In genomic region chr5:16425302-16425701, GRCm38 (mm10) we compare ENCODE assay signal across 18 mouse cellular contexts.
A peak's percentile ranks its signal among the peaks of the same experiment; 100 is the strongest.
DNase-seq lines count a peak whose midpoint lies in the region; TF ChIP-seq lines count a peak whose summit lies in the region.
"Had no signal": no experiment of that assay in that cellular context is flagged by ENCODE, and none has a peak within 500 bp of the region (broad histone marks: within the 10 kb centered on the region; RNA-seq: fewer than 3 reads in every experiment).

No protein-coding gene starts in this region.

- in situ Hi-C loops in ES-E14 (cut with MboI; ENCODE audit: low sequenced_read_pairs in 2 of 2, unreplicated experiment in 2 of 2), result no loop called here

- no peaks in the 10 kb centered on the region for H3K27me3 ChIP-seq in ES-Bruce4 (ENCODE audit: control insufficient read depth, insufficient read depth, low read length, poor library complexity, severe bottlenecking)
- H3K27me3 ChIP-seq in forebrain, embryonic 10.5 days (ENCODE audit: poor library complexity, severe bottlenecking), result no peaks in the 10 kb centered on the region
- H3K27me3 ChIP-seq: CH12.LX; embryonic facial prominence, embryonic 12.5 days; forebrain, embryonic 12.5 days had no signal

- H3K9me3 ChIP-seq in ES-Bruce4 (replicated peaks; ENCODE audit: control insufficient read depth, insufficient read depth, low read length, poor library complexity, severe bottlenecking) (no peaks in the 10 kb centered on the region), ES-E14 (ENCODE audit: control insufficient read depth, insufficient read depth, low read depth, low read length) (no peaks in the 10 kb centered on the region)
- no peaks in the 10 kb centered on the region for H3K9me3 ChIP-seq in forebrain, embryonic 10.5 days
- H3K9me3 ChIP-seq: embryonic facial prominence, embryonic 10.5 days; embryonic facial prominence, embryonic 12.5 days; forebrain, embryonic 12.5 days had no signal

- DNase-seq in ES-E14 (ENCODE audit: low read depth, low spot score), result peak; percentile 67
- DNase-seq in ZHBTc4 (ENCODE audit: low read depth, low spot score), result peak; percentile 81
- no peak for DNase-seq in left cerebral cortex, postnatal 10 days (ENCODE audit: extremely low spot score in 1 of 2, low spot score in 2 of 2)
- no peak for DNase-seq in forebrain, embryonic 10.5 days (ENCODE audit: extremely low spot score, low spot score)
- DNase-seq: adrenal gland, adult 8-10 months; adrenal gland, postnatal 14 days; adrenal gland, postnatal 36 days; B cell, adult 2 months; cerebellum, adult 11-12 months; cerebellum, adult 2 months; cerebellum, adult 9-10 months; cerebellum, postnatal 10 days; cerebellum, postnatal 25 days had no signal

- H3K9ac ChIP-seq in ES-Bruce4 (ENCODE audit: low read depth, poor library complexity, severe bottlenecking) (no peak overlapping the region), ES-E14 (ENCODE audit: insufficient read depth, low read depth, low read length, poor library complexity, severe bottlenecking) (no peak overlapping the region)
- H3K9ac ChIP-seq: embryonic facial prominence, embryonic 12.5 days; forebrain, embryonic 12.5 days had no signal

- peak; percentile 85 for TF ChIP-seq EP300 in ES-Bruce4 (IDR thresholded peaks at IDR 0.05; ENCODE audit: insufficient read depth, low read depth, low read length)

- H3K27ac ChIP-seq in ES-Bruce4 (ENCODE audit: insufficient read depth, low read length) (peak overlapping the region; percentile 40; the same call in 1 of the 2 replicates), ES-E14 (ENCODE audit: insufficient read depth, low read depth, low read length, poor library complexity, severe bottlenecking) (no peak overlapping the region; the same call in 1 of the 2 replicates)
- H3K27ac ChIP-seq in forebrain, embryonic 10.5 days, result no peak overlapping the region
- H3K27ac ChIP-seq: embryonic facial prominence, embryonic 10.5 days; embryonic facial prominence, embryonic 12.5 days; forebrain, embryonic 12.5 days had no signal

- WGBS in forebrain, embryonic 10.5 days, result 39% methylated on average over 8 of the region's 8 CpGs

- H3K4me3 ChIP-seq in ES-Bruce4 (ENCODE audit: low read depth, low read length) (no peak overlapping the region), ES-E14 (ENCODE audit: insufficient read depth in 1 of 2, low read depth in 1 of 2, low read length in 2 of 2, poor library complexity in 1 of 2, severe bottlenecking in 1 of 2) (no peak overlapping the region)
- H3K4me3 ChIP-seq in forebrain, embryonic 10.5 days, result no peak overlapping the region
- H3K4me3 ChIP-seq: embryonic facial prominence, embryonic 10.5 days; embryonic facial prominence, embryonic 12.5 days; forebrain, embryonic 12.5 days had no signal

- H3K4me1 ChIP-seq in ES-Bruce4 (ENCODE audit: control insufficient read depth, insufficient read depth, low read length) (no peaks in the 10 kb centered on the region), ES-E14 (ENCODE audit: control insufficient read depth in 2 of 2, insufficient read depth in 2 of 2, low read length in 2 of 2, poor library complexity in 1 of 2) (peaks cover 3 to 10% of the 10 kb centered on the region in 2 experiments; a peak in 2 of 4 replicates)
- H3K4me1 ChIP-seq in forebrain, embryonic 10.5 days, result no peaks in the 10 kb centered on the region
- H3K4me1 ChIP-seq: embryonic facial prominence, embryonic 10.5 days; embryonic facial prominence, embryonic 12.5 days; forebrain, embryonic 12.5 days had no signal

- intact Hi-C loops in left cerebral cortex, postnatal 10 days (cut with DNase I), result no loop called here

- H3K36me3 ChIP-seq in ES-Bruce4 (ENCODE audit: control insufficient read depth, insufficient read depth, low read length, poor library complexity, severe bottlenecking) (no peaks in the 10 kb centered on the region), ES-E14 (ENCODE audit: control insufficient read depth, insufficient read depth, low read length, poor library complexity, severe bottlenecking) (no peaks in the 10 kb centered on the region)
- H3K36me3 ChIP-seq in forebrain, embryonic 10.5 days (replicated peaks), result no peaks in the 10 kb centered on the region
- H3K36me3 ChIP-seq: embryonic facial prominence, embryonic 10.5 days; embryonic facial prominence, embryonic 12.5 days; forebrain, embryonic 12.5 days had no signal

- TF ChIP-seq CTCF in ES-Bruce4 (IDR thresholded peaks at IDR 0.05; ENCODE audit: low read depth, low read length), result no peak

- TF ChIP-seq POLR2A in ES-Bruce4 (IDR thresholded peaks at IDR 0.05; ENCODE audit: insufficient read depth, low read length), result no peak

TF ChIP-seq in ES-E14, 5 proteins besides CTCF, POLR2A, EP300 and RAD21:
- TF ChIP-seq CHD2 (IDR thresholded peaks at IDR 0.05; ENCODE audit: low read depth, low read length), result no peak
- TF ChIP-seq ZC3H11A (IDR thresholded peaks at IDR 0.05; ENCODE audit: borderline replicate concordance, low read depth, low read length), result no peak
- TF ChIP-seq ZNF384 (IDR thresholded peaks at IDR 0.05; ENCODE audit: low read depth, low read length), result no peak
- no peak for TF ChIP-seq HCFC1 (IDR thresholded peaks at IDR 0.05; ENCODE audit: borderline replicate concordance, insufficient read depth, low read length)
- no peak for TF ChIP-seq MAFK (IDR thresholded peaks at IDR 0.05; ENCODE audit: insufficient read depth, low read depth, low read length)

Comparison
In these comparisons a context has a peak if more than half of its experiments do, and no peak if none do; other contexts are left out.
1. DNase-seq: peak in ES-E14 (single experiment) and ZHBTc4 (single experiment); none in left cerebral cortex, postnatal 10 days (0 of 2) and forebrain, embryonic 10.5 days (single experiment).